Mouse (Mus musculus) CH12.LX (cell line): ENCODE data around the gene Rgs11.

ENCODE experiments used
- BHLHE40 ChIP-seq: IDR thresholded peaks from 2 replicates; pipeline ENCODE4 v1.6.1; 2011; ENCODE audit warnings: mild to moderate bottlenecking, low read depth, low read length, improper control_type of control experiment
- CTCF ChIP-seq, 2 experiments: IDR thresholded peaks in 1 of 2; conservative IDR thresholded peaks in 1 of 2; 2 replicates each; pipeline ENCODE4 v1.5.1; 2011 to 2012; ENCODE audit warnings: low read depth in 2 of 2, low read length in 2 of 2, improper control_type of control experiment in 1 of 2, inconsistent platforms in 1 of 2, mild to moderate bottlenecking in 1 of 2, moderate library complexity in 1 of 2
- ELF1 ChIP-seq: IDR thresholded peaks from 2 replicates; pipeline ENCODE4 v1.6.1; 2014; ENCODE audit warnings: low read depth, mild to moderate bottlenecking, inconsistent platforms, low read length, improper control_type of control experiment
- EP300 ChIP-seq: IDR thresholded peaks from 2 replicates; pipeline ENCODE4 v1.6.1; 2011; ENCODE audit warnings: low read length, improper control_type of control experiment
- KAT2A ChIP-seq: IDR thresholded peaks from 2 replicates; pipeline ENCODE4 v1.6.1; 2012; ENCODE audit warnings: low read length, improper control_type of control experiment, inconsistent platforms; ENCODE audit not compliant: insufficient replicate concordance
- MAX ChIP-seq: IDR thresholded peaks from 2 replicates; pipeline ENCODE4 v1.6.1; 2011; ENCODE audit warnings: low read length, improper control_type of control experiment
- MEF2A ChIP-seq: IDR thresholded peaks from 2 replicates; pipeline ENCODE4 v1.6.1; 2014; ENCODE audit warnings: low read depth, mild to moderate bottlenecking, inconsistent platforms, low read length, improper control_type of control experiment, borderline replicate concordance
- POLR2A ChIP-seq: IDR thresholded peaks from 2 replicates; pipeline ENCODE4 v1.6.1; 2011; ENCODE audit warnings: low read depth, mild to moderate bottlenecking, improper control_type of control experiment, low read length
- ZNF384 ChIP-seq: IDR thresholded peaks from 2 replicates; pipeline ENCODE4 v1.6.1; 2012; ENCODE audit warnings: low read depth, low read length, improper control_type of control experiment, inconsistent platforms

GRCm38 (mm10) chr17:26206392-26206791 lies 3.6 kb downstream of the Rgs11 start:
- TF ChIP-seq ELF1: no peak
- TF ChIP-seq BHLHE40: no peak
- no peak for TF ChIP-seq POLR2A
- no peak for TF ChIP-seq EP300
- TF ChIP-seq CTCF (conservative IDR thresholded peaks at IDR 0.05 in 1 of 2, IDR thresholded peaks at IDR 0.05 in 1 of 2; ENCODE audit: low read depth in 2 of 2, low read length in 2 of 2): no peak
- no peak for TF ChIP-seq ZNF384
- TF ChIP-seq MEF2A: no peak
- TF ChIP-seq KAT2A: no peak
- no peak for TF ChIP-seq MAX
